Mouse (Mus musculus): ENCODE data around the gene 1700001O22Rik.
A peak's percentile ranks its signal among the peaks of the same experiment; 100 is the strongest.

1700001O22Rik gene

DNA sequence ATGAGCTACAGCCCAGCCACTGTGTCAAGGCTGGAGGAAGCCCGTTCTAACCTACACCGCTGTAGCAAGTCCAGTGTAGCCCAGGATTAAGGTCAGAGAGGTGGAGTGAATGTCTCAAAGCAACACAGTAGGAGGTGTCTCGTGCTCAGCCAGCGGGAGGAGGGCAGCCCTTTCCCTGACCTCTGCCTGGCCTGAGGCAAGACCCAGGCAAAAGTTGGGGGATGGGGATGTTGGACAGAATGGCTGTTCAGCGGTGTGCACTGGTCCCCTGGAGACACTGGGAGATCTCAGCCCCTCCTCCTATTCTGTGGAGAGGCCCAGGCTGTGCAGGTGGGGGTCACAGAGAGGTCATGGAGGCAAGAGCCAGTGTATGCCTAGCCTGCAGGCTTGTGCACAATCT, 24.2 kb downstream of the 1700001O22Rik start:
- no peak for DNase-seq (ENCODE audit: low read depth, low spot score)

DNA sequence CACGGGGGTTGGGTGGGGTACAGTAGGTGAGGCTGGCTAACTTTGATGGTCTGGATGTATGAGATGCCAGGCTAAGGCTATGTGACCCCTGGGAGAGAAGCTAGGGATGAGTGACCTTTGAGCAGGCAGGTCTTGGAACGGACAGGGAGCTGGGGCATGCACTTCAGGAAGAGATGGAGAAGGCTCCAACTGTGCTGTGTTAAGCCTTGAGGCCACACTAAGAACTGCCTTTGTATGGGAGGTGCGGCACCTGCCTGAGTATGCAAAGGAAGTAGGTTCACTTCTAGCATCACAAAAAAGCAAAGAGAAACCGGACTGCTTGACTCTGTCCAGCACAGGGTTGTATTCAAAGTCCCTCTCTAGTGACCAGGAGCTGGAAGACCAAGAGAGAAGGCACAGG, 25.2 kb downstream of the 1700001O22Rik start:
- DNase-seq (ENCODE audit: low read depth, low spot score) = no peak

DNA sequence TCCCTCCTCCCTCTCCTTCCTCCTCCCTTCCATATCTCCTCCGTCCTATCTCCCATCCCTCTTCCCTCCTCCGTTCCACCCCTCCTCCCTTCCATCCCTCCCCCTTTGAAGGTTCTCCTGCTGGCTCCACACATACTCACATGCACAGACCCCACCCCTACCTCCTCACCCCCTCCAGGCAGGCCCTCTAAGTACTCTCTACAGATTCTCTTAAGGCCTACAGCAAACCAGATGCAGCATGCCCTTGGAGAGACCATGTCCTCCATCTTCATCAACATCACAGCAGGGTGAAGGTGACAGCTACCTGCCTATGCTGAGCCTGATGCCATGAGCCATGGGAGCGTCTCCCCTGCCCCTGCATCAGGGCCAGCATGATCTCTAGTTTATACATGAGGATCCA, 26.2 kb downstream of the 1700001O22Rik start:
- no peak for DNase-seq (ENCODE audit: low read depth, low spot score)

DNA sequence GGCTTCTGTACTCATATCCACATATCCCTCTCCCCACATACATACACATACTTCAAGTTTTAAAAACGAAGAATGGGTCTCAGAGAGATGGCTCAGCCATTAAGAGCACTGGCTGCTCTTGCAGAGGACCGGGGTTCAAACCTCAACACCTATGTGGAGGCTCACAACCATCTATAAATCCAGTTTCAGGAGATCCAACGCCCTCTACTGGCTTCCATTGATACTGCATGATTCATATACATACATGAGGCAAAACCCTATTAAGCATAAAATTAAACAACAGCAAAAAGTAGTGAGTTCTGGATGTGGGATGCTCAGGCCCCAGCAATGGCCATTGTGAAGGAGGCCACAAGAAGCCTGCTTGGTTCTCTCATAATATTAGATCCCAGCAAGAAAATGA, 27.5 kb downstream of the 1700001O22Rik start:
- no peak for DNase-seq (ENCODE audit: low read depth, low spot score)

DNA sequence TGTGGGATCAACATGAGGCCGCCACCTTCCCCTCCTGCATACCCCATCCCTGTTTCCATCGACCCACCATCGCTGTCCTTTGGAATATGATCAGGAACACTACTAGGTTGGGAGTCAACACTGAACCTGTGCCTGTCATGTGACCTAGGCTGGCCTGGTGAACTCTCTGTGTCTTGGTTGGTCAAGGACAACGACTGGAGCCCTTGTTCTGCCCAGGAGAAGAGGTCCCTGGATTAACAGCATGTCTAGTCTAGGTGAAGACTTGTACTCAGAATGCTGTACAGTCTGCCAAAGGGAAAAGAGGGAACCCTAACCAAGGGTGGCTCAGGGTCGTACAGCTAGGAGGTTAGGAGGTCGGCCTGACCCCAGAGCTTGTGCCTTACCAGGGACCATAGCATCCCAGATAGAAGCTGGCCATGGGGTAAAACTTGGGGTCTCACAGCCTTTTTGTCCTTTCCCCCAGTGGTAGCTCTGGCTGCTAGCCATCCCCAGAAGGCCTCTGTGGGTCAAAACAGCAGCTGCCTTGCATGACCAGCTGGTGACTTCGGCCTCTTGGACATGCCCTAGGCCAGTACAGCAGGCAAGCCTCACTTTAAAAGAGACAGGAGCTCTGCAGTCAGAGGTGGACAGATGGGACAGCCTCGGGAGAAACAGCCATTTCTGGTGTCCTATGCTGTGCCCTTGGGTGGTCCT, 30.0 kb downstream of the 1700001O22Rik start:
- DNase-seq (ENCODE audit: low read depth, low spot score) = no peak

DNA sequence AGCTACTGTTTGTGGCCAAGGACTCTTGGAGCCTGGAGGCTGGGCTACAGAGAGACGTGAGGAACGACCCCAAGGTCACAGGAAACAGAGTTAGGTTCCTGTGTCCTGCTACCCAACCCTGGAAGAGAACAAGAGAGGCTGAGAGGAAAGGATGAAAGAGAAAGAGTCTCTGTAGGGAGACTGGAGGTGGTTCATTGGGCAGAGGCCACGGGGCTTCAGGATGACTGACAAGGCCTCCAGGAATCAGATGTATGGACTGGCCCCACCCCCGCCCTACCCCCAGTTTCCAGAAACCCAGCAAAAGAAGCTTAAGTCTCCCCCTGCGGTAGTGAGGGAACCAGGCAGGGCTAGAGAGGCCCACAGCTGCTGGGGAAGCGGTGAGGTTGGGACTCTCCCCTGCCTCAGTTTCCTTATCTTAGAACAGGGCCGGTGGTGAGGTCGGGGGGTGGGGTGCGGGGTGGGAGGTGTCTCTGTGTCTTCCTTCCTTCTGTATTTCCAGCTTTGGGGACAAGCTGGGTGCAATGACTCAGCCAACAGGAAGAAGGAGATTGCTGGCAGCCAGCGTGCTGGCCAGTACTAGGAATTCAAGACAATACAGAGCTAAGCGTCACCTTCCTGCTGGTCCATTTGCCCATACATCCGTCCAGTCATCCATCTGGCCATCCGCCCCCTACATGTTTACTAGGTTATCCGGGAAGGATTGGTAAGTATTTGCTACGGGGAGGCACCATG, 30.7 kb downstream of the 1700001O22Rik start:
- peak; percentile 56 for DNase-seq (ENCODE audit: low read depth, low spot score)

DNA sequence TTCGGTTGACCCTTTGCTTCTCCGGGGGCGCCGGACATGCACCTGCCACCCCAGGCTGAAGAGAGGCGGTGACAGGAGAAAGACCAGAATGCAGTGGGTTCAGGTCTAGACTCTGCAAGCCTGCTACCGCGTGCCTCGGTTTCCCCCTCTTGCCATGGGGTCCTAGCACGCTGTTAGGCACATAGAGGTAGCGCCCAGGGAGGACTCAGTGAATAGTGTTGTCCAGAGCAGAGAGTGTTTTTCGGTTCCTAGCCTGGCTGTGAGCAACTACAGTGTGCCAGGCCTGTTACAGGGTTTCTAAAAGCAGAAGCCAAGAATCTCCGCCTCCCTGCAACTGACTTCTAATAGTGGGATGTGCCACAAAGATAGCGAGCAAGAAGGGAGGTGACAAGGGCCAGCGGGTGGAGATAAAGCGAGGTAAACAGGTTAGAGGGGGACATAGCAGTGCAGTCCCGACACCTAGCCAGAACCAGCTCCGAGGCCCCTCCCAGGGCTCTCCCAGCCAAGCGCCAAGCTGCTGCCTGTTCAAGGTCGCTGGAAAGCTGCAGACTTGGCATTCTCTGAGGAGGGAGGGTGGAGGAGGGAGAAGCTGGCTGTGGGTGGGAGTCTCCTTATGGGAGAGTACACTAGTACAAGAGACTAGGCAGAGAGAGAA, 31.5 kb downstream of the 1700001O22Rik start:
- peak; percentile 79 for DNase-seq (ENCODE audit: low read depth, low spot score)

DNA sequence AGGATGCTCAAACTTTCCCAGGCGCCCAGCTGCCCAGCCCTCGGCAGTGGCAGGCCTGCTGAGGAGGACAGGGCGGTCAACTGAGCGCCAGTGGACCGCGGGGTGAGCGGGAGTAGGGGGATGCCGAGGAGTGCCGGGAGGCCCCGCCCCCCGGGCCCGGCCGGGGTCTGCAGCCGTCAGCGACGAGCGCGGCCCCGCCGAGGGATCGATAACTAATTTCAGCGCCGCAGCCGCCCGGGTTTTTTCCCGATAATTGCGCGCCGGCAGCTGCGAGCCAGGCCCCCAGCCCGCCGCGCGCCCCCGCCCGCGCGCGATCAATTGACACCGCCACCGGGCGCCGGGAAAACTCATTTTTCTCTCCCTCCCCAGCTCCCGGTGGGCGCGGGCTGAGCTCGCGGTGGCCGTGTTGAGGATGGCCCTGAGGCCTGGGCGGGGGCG, 32.1 kb downstream of the 1700001O22Rik start:
- no peak for DNase-seq (ENCODE audit: low read depth, low spot score)

DNA sequence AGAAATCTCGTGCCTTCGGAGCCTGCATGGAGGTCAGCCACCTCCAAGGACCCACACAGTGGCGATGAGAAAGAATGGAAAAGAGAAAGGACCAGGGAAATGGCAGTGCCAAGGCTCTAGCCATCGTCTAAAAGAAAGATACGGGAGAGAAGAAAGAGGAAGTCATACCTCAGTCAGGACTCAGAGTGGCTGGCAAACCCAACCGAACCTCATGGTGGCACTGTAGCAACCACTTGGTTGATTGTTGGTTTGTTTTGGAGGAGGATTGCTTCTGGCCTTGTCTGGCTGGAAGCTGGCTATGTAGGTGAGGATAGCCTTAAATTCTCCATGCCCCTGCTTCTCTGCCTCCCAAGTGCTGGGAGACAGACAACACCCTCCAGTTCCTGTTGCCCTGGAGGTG, 34.3 kb downstream of the 1700001O22Rik start:
- no peak for DNase-seq (ENCODE audit: low read depth, low spot score)

DNA sequence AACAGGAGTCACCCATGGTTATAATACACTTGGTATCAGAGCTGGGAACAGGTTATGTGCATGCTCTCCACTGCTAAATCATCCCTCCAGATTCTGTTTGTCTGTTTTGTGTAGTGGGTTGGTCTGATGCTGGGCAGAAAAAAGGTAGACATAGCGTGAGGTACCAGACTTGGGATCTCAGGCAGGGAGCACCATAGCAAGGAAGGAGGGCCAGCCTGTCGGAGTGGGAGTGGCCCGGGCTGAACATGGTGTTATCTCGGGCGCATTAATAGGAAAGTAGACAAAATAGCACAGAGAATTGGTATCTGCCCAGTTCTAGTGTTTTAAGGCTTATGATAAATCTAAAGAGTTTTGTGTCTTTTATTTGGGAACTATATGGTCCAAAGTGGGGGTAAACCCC, 34.9 kb downstream of the 1700001O22Rik start:
- no peak for DNase-seq (ENCODE audit: low read depth, low spot score)

DNA sequence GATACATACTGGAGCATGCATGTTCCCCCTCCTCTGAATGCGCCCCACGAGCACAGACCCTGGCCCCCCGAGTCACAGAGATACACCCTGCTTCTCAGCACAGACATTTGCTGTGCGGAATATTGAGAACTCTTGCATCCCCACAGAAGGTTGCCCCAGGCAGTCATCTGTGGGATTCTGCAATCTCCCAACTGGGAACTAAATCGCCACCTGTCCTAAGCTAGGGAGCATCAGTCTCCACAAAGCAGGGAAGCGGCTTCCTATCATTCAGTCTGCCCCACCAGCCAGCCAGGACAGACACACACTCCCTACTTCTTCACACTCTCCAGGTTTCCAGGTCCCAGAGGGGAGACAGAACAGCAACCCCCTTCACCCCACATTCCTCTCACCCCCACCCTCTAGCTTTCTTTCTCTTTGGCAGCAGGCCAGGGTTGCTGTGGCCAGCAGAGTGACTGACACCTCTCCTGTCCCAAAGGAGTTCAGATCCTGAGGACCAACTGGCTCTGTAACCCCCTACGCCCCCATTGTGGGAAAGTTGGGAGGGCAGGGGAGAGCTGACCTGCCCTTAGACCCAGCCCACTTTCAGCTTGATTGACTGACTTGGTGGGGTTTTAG, 35.7 kb downstream of the 1700001O22Rik start:
- no peak for DNase-seq (ENCODE audit: low read depth, low spot score)

DNA sequence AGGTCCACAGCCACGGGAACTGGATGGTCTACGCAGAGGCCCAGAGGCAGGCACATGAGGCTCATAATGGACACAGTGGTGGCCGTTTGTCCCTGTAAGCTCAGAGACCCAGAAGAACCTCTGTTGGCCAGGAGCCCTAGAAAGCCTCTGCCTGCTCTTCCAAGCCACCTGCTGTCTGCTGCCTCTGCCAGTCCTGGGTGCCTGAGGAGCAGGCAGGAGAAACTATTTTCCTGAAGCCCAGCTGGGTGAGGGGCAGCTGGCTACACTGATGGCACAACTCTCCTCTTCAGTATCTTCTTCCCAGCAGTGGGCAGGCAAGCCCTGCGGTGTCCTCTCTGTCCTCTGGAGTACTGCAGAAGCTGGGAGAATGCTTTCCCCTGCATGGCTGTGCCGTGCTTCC, 37.0 kb downstream of the 1700001O22Rik start:
- no peak for DNase-seq (ENCODE audit: low read depth, low spot score)

DNA sequence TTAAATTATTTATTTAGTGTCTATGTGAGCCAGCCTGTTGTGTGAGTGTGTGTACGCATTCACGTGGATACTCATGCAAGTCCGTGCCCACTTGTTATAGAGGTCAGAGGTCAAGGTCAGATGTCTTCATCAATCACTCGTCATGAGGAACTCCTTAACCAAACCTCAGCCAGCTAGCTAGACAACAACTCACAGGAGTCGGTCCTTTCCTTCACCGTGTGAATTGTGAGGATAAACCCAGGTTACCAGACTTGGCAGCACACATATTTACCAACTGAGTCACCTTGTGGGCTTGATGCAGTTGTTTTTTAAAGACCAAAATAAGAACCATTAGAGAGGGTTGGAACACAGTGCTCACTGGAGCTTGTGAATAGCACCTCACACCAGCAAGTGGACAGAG, 42.8 kb downstream of the 1700001O22Rik start:
- no peak for DNase-seq (ENCODE audit: low read depth, low spot score)

DNA sequence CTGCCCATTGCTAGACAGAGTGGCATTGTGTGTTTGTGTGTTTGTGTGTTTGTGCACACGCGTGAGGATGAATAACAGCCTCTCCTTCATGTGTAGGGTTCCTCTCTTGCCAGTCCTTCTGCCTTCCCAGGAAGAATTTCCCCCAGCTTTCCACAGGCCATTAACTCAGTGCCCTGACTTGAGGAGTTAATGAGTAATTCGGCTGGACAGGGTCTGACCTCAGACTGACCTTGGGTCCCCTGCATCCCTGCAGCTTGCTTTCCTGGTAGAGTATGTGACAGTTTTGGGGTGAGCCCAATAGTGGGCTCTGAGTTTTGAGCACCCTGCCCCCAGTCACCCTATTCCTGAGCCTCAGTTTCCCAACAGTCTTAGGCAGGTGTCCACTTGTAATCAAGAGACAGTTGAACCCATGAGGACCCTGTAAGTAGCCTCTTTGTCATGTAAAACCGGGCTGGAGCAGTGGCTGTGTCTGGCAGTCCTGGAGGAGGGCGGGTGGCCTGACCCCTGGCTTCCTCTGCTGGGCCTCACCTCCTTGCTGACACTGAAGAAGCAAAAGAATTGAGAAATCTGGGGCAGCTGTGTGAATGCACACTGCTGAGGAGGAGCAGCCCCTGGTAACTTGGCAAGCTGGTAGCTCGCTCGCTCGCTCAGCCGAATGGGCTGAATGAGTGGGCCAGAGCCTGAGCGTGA, 43.5 kb downstream of the 1700001O22Rik start:
- DNase-seq (ENCODE audit: low read depth, low spot score) = no peak

DNA sequence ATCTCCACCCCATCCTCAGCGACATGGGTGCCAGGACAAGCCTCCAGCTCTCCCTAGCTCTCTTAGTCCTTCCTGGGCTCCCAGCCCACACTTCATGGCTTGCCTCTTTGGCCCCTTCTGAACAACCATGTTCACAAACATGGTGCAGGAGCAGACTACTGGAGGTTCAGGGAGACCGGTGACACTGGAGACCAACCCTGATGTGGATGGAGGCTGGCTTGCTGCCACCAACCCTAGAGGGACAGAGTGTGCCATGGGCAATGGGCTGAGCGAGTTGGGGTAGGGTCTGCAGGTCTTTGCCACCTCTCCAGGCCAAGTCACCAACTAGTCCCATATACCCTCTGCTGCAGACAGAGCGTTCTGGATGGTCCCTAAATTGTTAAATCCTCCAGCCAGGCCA, 44.0 kb downstream of the 1700001O22Rik start:
- no peak for DNase-seq (ENCODE audit: low read depth, low spot score)

DNA sequence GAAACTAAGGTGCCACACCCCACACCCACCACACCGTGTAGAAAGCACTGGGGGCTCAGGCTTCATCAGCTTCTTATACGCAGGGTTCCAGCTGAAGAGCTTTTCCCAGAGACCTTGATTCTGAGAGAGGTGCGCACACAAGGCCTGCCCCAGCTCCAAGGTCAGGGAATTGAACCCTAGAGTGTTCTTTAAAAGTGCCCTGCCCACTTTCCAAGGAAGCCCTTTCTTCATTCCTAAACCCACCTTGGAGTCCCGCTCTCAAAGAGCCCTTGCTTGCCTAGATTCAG, 44.4 kb downstream of the 1700001O22Rik start:
- no peak for DNase-seq (ENCODE audit: low read depth, low spot score)

DNA sequence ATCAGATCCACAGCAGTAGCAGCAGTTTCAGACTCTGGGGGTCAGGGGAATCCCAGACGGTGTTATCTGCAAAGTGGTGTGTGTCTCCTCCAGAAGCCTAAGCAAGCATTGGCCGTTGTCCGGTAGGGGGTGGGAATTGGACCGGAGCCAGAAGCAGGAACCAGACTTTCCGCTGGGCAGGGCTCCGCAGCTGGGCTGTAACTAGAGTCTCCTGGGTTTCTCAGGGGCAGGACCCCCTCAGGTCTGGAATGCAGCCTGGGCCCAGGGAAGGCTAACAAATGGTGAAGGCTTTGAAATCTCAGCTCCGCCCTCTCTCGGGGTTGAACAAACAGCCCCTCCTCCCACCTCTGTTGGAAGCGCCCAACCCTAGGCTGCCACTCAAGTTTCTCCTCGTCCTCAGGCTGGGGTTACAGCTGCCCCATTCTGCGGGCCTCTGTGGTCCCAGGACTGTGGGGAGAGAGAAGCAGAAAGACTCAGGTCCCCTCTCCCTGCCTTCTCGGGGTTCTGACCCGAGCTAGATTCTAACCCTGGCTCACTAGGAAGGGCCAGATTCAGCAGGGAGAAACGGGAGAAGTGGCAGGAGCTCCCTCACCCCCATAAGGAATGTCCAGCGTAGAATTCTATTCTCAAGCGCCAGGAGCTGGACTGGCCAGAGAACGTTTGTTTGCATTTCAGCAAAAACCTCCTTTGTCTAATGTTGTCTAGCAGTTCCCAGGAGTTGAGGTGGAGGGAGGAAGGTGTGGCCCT, 44.9 kb downstream of the 1700001O22Rik start:
- no peak for DNase-seq (ENCODE audit: low read depth, low spot score)

DNA sequence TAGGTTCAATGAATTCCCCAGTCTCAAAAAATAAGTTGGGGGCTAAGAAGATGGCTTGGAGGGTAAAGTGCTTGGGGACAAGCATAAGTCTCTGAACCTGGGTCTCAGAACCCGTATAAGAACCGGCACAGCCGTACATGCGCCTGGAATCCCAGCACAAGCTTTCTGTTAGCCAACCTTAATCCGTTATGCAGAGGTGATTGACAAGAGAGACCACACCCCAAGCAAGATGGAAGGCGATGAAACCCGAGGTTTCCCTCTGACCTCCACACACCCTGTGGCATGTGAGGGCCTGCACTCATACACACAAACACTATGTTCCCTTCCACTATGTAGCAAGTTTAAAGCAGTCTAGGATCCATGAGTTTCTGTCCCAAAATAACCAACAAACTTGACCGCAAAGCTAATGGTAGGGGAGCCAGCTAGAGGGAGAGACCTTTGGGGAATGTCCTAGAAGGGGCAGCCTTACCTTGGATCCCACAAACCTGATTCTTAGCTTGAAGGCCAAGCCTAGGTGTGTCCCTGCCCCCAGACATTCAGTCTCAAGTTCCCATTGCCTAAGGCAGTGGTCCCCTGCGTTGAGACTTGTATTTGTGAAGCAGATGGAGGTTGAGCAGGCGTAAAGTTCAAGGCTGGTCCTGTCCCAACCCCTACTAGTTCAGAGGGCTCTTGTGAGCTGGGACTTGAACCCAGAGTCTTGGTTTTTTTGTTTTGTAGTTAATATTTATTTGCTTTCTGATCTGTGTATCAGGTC, 46.3 kb downstream of the 1700001O22Rik start:
- DNase-seq (ENCODE audit: low read depth, low spot score) = no peak

DNA sequence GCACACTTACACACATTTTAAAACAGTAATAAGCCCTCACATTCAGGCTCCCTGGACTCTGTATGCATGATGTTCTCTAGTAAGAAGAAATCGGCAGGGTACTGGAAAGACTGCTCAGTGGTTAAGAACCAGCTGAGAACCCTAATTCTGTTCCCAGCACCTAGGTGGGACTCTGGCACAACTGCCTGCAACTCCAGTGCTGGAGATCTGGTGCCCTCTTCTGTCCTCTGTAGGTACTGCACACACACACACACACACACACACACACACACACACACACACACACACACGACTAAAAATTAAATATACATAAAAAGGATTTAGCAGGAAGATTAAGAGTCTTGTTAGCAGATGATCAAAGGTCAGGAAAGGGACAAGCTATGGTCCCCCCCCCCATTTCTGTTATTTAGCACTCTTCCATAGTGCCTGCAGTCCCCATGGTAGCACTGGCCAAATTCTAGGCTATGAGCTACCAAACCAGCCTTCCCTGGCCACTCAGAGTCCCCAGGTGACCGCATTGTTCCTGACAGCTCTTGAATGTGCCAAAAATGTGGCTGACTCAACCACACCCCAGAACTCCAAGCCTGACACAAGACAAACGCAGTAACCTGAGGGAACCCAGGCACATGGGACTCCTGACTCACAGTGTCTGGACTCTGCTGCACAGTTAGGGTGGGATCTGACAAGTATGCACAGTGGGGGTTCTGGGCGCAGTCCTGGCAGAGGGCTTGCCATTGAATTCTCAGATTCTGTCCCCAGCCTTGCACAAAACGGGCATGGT, 47.3 kb downstream of the 1700001O22Rik start:
- DNase-seq (ENCODE audit: low read depth, low spot score) = no peak

DNA sequence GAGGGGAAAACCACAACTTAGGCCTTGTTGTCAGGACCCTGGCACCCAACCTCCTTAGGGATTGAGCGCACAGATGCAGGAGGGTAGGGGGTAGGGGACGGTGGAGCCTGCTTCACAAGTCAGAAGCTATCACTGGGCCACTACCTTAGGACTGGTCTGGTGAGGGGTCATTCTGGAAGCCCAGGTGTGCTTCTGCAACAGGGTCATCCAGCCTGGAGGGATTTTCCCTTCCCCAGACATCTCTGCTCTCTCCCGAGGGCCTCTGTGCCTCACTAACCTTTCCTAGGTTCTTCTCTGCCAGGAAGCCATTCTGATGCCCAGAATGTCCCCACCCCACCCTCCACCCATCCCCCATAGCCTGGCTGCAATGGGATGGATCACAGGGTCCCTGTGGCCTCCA, 48.6 kb downstream of the 1700001O22Rik start:
- DNase-seq (ENCODE audit: low read depth, low spot score) = no peak
